Mouse (Mus musculus) NIH3T3 (cell line): Measurements from ENCODE around the gene Uba52.
"Not testable (repeated sequence)": the region's sequence is repeated elsewhere in the genome, so short reads cannot be mapped to it uniquely, and the experiment has no call there.

Experiments used
- DNase-seq: peaks from one replicate; pipeline ENCODE4 v3.0.0-alpha.2; 2012; ENCODE audit warnings: low read depth

Gene Uba52

GRCm38 (mm10) chr8:70534281-70534680, 23.7 kb upstream of the Uba52 start:
- no peak for DNase-seq

GRCm38 (mm10) chr8:70530314-70530713, 19.7 kb upstream of the Uba52 start:
- DNase-seq, result no peak

- no peak for DNase-seq
These were observed 19.1 kb upstream of the Uba52 start for GRCm38 (mm10) chr8:70529741-70530161.

- DNase-seq, result no peak
These were observed 18.7 kb upstream of the Uba52 start for GRCm38 (mm10) chr8:70529299-70529698.

GRCm38 (mm10) chr8:70528182-70528797, 17.7 kb upstream of the Uba52 start:
- DNase-seq, result no peak

- peak; percentile 96 for DNase-seq
These were observed 17.0 kb upstream of the Uba52 start, which contains the start of the genes Fkbp8 and Kxd1 for GRCm38 (mm10) chr8:70527512-70528181. Gene Fkbp8 (plus strand): TSS chr8:70527724. Gene Kxd1 (minus strand): TSS chr8:70527956.

- DNase-seq, result no peak
These were observed 16.5 kb upstream of the Uba52 start for GRCm38 (mm10) chr8:70527111-70527511.

GRCm38 (mm10) chr8:70522592-70523403, 12.2 kb upstream of the Uba52 start:
- DNase-seq, result peak; percentile 99

- no peak for DNase-seq
These were observed 9.0 kb upstream of the Uba52 start for GRCm38 (mm10) chr8:70519606-70520005.

GRCm38 (mm10) chr8:70519043-70519442, 8.4 kb upstream of the Uba52 start:
- no peak for DNase-seq

GRCm38 (mm10) chr8:70517940-70518643, 7.5 kb upstream of the Uba52 start:
- no peak for DNase-seq

- DNase-seq, result peak; percentile 88
These were observed 2.8 kb upstream of the Uba52 start for GRCm38 (mm10) chr8:70513441-70513840.

- no peak for DNase-seq
These were observed 1.8 kb upstream of the Uba52 start for GRCm38 (mm10) chr8:70512253-70512903.

GRCm38 (mm10) chr8:70511770-70512169, 1.2 kb upstream of the Uba52 start:
- no peak for DNase-seq

- not testable (repeated sequence) for DNase-seq
These were observed 573 bp upstream of the Uba52 start for GRCm38 (mm10) chr8:70511174-70511573.

GRCm38 (mm10) chr8:70509281-70509952, 1.2 kb downstream of the Uba52 start:
- no peak for DNase-seq

GRCm38 (mm10) chr8:70507027-70507393, 3.6 kb downstream of the Uba52 start:
- DNase-seq, result no peak

GRCm38 (mm10) chr8:70506328-70507026, 4.1 kb downstream of the Uba52 start, which contains the start of gene Rex1bd:
Gene Rex1bd (minus strand): TSS chr8:70506752.
- peak; percentile 97 for DNase-seq

- no peak for DNase-seq
These were observed 4.8 kb downstream of the Uba52 start for GRCm38 (mm10) chr8:70505698-70506327.

GRCm38 (mm10) chr8:70504851-70505250, 5.8 kb downstream of the Uba52 start:
- DNase-seq, result peak; percentile 92
